Mouse (Mus musculus): ENCODE measurements around the gene Gtf2i.
A peak's percentile ranks its signal among the peaks of the same experiment; 100 is the strongest.
"Not testable (repeated sequence)": the region's sequence is repeated elsewhere in the genome, so short reads cannot be mapped to it uniquely, and the experiment has no call there.

Gene Gtf2i

DNA sequence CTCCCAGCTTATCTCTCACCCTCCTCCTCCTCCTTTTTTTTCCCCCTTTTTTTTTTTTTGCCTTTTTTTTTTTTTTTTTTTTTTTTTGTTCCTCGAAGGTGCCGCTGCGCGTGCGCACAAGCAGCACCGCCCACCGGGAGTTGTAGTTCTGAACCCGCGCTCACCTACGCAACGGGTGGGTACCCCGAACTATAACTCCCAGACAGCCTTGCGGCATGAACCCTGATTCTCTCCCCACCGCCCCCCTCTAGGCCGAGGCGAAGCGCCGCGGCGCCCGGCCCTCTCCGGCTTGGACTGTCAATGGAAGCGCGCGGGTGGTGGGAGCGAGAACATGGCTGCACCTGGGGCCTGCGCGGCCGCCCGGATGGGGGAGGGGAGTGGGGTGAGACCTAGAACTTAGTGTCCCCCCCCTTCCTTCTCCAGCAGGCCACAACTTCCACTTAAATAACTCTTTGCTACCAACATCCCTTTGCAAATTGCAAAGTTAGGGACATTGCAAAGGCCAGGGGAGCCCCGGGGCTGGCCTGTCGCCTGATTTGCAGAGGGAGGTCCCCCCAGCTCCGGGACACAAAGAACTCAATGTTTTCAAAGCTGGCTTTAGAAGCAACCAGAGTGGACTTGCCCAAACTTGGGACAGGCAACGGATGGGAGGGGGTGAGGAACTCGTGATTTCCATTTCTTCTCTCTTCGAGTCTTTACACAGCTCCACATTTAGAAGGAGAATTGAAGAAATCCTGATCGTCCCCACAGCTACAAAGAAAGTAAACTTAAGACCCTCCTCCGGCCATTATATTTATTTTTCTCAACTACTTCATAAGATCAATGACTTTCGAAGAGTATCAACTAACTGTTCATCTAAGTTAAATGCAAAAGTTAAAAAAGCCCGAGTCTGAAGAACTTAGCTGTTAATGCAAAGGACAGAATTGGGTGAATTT is at the start of gene Gtf2i:
Gene Gtf2i, minus strand, starts transcription at position 73 of the 935 bp plus-strand sequence.
- peak; percentile 99 for DNase-seq

DNA sequence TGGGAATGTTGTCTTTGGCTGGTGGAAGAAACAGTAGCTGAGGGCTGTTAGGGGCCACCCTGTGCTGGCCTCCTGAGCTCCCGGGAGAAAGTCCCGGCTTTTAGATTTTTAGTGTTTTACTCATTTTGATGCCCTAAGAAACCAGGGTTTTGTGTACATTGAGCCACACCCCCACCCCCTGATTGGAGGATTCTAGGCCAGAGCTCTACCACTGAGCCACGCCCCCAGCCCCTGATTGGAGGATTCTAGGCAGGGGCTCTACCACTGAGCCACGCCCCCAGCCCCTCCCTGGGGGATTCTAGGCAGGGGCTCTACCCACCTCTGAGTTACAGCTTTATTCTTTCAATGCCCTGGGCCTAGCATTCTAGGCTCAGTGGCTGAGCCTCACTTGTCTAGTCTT is 44.5 kb upstream of the Gtf2i start:
- no peak for DNase-seq

DNA sequence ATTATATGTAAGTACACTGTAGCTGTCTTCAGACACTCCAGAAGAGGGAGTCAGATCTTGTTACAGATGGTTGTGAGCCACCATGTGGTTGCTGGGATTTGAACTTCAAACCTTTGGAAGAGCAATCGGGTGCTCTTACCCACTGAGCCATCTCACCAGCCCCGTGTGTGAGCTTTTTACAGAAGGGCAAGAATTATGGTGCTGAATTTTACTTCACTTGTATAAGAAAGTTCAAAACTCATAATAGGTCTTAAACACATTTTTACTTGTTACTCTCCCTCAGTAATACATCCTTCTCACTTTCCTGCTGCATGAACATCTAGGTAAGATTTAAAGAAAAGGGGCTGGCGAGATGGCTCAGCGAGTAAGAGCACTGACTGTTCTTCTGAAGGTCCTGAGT is 40.8 kb upstream of the Gtf2i start:
- not testable (repeated sequence) for DNase-seq

DNA sequence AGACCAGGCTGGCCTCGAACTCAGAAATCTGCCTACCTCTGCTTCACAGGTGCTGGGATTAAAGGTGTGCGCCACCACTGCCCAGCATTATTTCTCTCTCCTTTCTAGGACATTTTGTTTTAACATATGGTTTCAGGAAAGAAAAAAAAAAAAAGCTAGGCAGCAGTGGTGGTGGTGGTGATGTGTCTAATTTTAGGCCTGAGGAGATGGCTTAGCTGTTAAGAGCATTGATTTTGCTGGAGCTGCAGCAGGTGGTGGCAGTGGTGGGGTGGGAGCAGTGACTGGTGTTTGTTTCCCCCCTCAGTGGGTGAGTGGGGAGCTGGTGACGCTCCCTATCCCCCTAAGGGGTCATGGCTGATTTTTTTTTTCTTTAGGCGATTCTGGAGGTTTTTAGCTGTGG is 38.6 kb upstream of the Gtf2i start:
- DNase-seq: peak; percentile 27

GRCm38 (mm10) chr5:134352527-134353001 is 38.0 kb upstream of the Gtf2i start:
- DNase-seq: no peak

GRCm38 (mm10) chr5:134350660-134351059 is 36.1 kb upstream of the Gtf2i start:
- peak; percentile 54 for DNase-seq

DNA sequence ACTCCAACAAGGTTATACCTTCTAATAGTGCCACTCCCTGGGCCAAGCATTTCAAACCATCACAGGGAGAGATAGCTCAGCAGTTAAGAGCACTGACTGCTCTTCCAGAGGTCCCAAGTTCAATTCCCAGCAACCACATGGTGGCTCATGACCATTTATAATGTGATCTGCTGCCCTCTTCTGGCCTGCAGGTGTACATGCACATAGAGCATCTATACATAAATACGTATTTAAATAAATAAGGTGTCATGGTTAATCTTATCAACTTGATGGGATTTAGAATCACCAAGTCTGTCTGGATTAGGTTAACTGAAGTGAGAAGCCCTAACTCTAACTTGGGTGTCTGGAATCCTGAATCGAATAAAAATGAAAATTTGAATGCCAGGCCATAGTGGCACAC is 32.5 kb upstream of the Gtf2i start:
- DNase-seq: peak; percentile 60

GRCm38 (mm10) chr5:134345449-134345848 is 30.9 kb upstream of the Gtf2i start:
- peak; percentile 63 for DNase-seq

DNA sequence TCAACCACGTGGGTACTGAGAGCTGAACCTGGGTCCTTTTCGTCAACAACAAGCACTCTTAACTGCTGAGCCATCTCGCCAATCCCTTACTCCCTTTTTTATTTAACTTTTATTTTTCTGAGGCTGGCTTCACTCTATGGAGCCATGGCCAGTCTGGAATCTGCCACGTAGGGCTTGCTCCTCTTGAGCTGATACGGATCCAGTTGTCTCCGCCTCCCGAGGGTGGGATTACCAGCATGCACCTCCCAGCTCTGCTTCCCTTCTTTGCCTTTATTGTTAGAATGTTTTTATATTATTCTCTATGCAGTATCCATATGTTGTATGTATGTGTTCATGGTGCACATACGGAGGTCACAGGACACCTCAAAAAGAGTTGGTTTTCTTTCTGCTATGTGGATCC is 29.5 kb upstream of the Gtf2i start:
- no peak for DNase-seq

DNA sequence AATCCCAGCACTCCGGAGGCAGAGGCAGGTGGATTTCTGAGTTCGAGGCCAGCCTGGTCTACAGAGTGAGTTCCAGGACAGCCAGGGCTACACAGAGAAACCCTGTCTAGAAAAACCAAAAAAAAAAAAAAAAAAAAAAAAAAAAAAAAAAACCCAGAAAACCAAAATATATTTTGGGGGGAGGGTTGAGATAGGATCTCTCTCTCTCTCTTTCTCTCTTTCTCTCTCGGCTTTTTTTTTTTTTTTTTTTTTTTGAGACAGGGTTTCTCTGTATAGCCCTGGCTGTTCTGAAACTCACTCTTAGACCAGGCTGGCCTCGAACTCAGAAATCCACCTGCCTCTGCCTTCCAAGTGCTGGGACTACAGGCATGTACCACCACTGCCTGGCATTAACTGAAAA is 29.0 kb upstream of the Gtf2i start:
- DNase-seq: not testable (repeated sequence)

GRCm38 (mm10) chr5:134342503-134343205 is 28.1 kb upstream of the Gtf2i start:
- DNase-seq: no peak

DNA sequence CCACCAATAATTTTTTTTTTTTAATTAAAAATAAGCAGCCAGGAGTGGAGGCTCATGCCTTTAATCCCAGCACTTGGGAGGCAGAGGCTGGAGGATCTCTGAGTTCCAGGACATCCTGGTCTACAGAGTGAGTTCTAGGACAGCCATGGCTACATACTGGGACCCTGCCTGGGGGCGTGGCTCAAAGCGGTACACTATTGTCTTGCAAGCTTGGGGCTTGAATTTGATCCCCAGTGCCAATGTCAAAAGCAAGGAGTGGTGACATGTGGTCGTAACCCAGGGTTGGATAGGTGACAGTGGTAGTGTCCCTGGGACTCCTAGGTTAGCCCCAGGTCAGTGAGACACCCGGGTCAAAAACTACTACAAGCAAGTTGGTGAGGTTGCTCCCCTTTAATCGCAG is 27.2 kb upstream of the Gtf2i start:
- no peak for DNase-seq

DNA sequence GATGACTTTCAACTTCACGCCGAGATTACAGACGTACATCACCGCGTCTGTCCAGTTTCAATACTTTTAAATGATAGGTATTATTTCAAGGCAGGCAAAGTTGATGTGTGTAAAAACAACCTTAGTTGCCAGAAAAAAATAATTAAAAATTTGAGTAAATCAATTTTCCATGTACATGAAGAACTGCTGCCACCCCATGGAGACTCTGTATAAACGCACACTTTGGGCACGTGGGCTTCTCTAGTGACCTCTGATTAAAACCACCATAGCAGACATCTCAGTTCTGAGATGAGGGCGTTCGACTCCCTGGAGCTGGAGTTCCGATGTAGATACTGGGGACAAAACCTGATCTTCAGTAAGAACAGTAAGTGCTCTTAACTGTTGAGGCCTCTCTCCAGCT is 26.8 kb upstream of the Gtf2i start:
- DNase-seq: peak; percentile 57

DNA sequence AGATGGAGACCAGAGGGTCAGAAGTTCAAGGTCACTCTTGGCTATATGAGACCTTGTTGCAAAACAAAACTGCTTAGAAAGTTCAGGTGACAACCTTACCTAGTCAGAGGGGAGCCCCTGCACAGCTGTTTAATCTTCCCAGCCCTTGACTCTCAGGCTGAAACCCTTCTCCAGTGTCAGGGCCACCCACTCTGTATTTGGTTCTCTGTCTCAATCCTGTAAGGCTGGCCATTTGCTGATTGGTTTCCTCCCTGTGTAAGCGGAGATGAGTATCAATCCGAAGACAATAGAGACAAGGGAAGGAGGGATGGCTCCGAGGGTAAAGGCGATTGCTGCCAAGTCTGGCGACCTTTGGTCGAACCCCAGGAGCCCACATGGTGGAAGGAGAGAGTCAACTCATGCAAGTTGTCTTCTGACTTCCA is 25.6 kb upstream of the Gtf2i start:
- no peak for DNase-seq

DNA sequence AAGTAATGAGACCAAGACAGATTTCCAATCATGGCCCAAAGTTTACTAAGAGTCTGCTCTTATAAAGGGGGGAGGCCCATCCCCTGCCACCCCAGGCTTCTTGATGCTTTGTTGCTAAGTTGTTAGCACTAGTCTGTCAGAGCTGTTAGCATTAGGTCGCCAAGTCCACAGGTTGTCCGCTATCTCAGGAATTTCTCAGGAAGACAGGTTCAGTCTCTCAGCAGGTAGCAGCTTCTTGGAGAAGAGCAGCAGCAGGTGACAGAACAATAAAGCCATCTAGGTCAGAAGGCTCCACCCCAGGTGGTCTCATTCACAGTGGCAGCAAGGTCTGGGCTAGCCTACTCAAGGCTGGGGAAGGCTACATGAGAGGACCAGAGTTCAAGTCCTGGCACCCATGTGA is 22.5 kb upstream of the Gtf2i start:
- DNase-seq: not testable (repeated sequence)

DNA sequence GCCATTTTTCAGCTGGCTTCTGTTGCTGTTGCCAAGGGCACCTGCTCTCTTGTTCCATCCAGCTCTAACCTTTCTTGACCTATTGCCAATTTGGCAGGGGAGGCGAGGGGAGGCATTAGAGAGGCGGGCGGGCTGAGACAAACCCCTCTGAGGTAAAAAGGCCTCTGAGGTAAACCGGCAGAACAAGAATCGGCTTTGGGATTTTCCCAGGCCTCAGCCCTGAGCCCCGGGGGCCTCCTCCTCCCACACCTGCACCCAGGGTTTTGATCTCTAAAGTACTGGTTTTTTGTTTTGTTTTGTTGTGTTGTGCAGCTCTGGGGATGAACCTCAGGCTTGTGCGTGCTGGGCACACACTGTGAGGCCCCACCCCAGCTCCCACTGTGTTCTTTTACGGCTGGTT is 18.2 kb upstream of the Gtf2i start:
- no peak for DNase-seq

GRCm38 (mm10) chr5:134330082-134330481 is 15.5 kb upstream of the Gtf2i start:
- no peak for DNase-seq

DNA sequence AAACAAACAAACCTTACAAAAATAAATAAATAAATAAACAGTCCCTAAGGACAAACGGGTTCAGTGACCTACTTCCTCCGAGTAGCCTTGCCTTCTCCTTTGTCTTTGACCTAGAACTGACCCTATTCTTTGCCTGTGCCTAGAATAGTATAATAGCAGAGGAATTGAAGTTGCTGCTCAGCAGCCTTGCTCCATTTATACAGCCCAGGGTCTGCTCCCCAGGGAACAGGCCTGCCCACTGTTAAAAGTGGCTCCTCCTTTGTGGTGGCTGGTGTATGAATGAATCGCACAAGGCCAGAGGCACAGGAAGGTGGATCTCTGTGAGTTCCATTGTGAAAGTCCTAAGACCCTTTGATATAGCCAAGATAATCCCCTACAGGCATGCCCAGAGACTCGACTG is 14.8 kb upstream of the Gtf2i start:
- DNase-seq: peak; percentile 62

DNA sequence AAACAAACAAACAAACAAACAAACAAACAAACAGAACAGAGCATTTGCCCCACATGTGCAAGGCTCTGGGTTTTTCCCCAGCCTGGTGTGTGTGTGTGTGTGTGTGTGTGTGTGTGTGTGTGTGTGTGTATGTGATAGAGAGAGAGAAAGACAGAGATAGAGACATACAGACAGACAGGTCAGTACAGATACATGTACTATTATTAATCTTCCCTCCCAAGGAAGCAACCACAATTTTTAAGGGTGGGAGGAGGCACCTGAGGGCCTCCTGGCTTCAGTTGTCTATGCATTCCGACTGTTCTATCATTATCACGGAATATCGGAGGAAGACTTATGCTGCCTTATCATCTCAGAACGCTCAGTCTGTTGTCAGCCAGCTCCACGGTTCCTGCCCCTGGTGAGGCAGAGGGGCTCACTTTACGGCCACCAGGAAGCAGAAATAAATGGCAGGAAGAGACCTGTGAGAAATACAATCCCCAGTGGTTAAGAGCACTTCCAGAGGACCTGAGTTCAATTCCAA is 14.0 kb upstream of the Gtf2i start:
- no peak for DNase-seq

- no peak for DNase-seq
Measured at GRCm38 (mm10) chr5:134325856-134326566, 11.5 kb upstream of the Gtf2i start.

DNA sequence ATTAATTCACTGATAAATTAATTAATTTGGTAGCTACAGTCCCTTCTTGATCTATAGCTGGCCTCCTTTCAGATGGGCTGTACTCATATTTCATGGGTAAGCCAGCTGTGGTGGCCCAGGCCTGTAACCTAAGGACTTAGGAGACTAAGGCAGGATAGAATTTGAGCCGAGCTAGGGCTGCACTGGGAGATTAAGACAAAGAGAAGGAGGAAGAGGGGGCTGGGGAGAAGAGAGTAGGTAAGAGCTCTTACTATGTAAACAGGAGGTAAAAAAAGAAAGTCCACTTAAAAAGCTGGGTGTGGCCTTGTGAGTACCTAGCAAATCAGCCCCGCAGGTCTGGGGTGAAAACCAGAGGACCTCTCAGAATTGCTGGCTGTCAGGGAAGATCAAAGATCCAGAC is 9.3 kb upstream of the Gtf2i start:
- DNase-seq: no peak

GRCm38 (mm10) chr5:134323311-134323710 is 8.8 kb upstream of the Gtf2i start:
- no peak for DNase-seq

GRCm38 (mm10) chr5:134322355-134322754 is 7.8 kb upstream of the Gtf2i start:
- no peak for DNase-seq
